Mouse (Mus musculus): ENCODE results near the gene Nup93. TPM values are rescaled to one million over a fixed set of nuclear protein-coding genes. Genes with fewer than 3 reads are reported as not detected.

Gene Nup93
- polyA plus RNA-seq, 1 experiment from 2014 or later: 135 TPM

DNA sequence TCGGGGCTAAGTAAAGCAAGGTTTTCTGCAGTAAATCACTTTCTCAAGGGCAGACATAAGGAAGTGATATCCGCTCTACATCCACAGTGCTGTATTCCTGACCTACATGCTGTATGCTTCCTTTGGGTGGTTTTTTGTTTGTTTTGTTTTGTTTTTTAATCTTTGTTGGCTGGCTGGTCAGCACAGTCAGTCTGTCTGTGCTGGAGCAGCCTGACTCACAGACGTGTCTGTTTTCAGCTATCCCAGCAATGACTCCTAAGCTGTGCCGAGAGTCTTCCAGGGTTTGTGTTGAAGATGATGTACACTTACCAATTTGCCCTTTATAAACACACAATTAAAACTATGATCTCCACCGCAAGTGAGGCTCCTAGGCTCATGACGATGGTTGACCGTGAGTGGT is 56.7 kb downstream of the Nup93 start:
- Histone ChIP-seq H3K27me3 (ENCODE audit: control insufficient read depth, insufficient read depth, low read length) (no peaks in the 10 kb centered on the region), H3K36me3 (ENCODE audit: control insufficient read depth, insufficient read depth, low read length) (no peaks in the 10 kb centered on the region), H3K4me2 (ENCODE audit: low read depth, low read length, severe bottlenecking) (no peak overlapping the region), H3K27ac (ENCODE audit: low read depth, low read length) (no peak overlapping the region), H3K9me3 (ENCODE audit: control insufficient read depth, low read length) (no peaks in the 10 kb centered on the region), H3K9ac (ENCODE audit: low read length) (no peak overlapping the region), H3K4me1 (replicated peaks; ENCODE audit: control insufficient read depth, insufficient read depth, low read length) (0 out of 2 replicates have a peak, but pooled peaks cover 4% of the 10 kb centered on the region), H3K4me3 (ENCODE audit: low read depth, low read length) (no peak overlapping the region)
- WGBS: 90% methylated on average over 7 of the region's 7 CpGs
- ATAC-seq (replicated peaks; ENCODE audit: low FRiP score) (no peak), DNase-seq (ENCODE audit: low spot score) (no peak)

DNA sequence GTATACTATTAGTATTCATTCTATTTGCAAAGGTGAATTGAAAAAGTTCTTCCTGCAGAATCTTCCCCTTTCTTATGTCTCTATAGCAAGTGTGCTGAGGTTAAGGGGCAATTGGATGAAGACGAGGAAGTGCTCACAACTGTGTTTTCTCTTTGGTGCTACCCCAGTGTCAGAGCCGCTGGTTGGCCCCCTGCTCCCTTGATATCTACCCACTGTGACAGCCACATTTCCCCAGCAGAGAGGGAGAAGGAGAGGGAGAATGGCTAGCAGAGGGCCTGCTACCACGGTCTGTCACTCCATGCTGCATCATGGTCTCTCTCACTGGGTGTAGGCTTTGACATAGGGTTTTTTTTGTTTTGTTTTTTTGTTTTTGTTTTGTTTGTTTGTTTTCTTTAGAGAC is 58.2 kb downstream of the Nup93 start:
- WGBS: 69% methylated on average over 3 of the region's 3 CpGs
- H3K9ac ChIP-seq (ENCODE audit: low read length): no peak overlapping the region
- ATAC-seq (replicated peaks; ENCODE audit: low FRiP score) (no peak), DNase-seq (ENCODE audit: low spot score) (no peak)
- no peak overlapping the region for H3K27ac ChIP-seq (ENCODE audit: low read depth, low read length)
- H3K4me2 ChIP-seq (ENCODE audit: low read depth, low read length, severe bottlenecking): no peak overlapping the region
- H3K4me1 ChIP-seq (replicated peaks; ENCODE audit: control insufficient read depth, insufficient read depth, low read length): 0 out of 2 replicates have a peak, but pooled peaks cover 4% of the 10 kb centered on the region
- no peak overlapping the region for H3K4me3 ChIP-seq (ENCODE audit: low read depth, low read length)
- H3K9me3 ChIP-seq (ENCODE audit: control insufficient read depth, low read length): no peaks in the 10 kb centered on the region
- H3K27me3 ChIP-seq (ENCODE audit: control insufficient read depth, insufficient read depth, low read length): no peaks in the 10 kb centered on the region
- no peaks in the 10 kb centered on the region for H3K36me3 ChIP-seq (ENCODE audit: control insufficient read depth, insufficient read depth, low read length)

DNA sequence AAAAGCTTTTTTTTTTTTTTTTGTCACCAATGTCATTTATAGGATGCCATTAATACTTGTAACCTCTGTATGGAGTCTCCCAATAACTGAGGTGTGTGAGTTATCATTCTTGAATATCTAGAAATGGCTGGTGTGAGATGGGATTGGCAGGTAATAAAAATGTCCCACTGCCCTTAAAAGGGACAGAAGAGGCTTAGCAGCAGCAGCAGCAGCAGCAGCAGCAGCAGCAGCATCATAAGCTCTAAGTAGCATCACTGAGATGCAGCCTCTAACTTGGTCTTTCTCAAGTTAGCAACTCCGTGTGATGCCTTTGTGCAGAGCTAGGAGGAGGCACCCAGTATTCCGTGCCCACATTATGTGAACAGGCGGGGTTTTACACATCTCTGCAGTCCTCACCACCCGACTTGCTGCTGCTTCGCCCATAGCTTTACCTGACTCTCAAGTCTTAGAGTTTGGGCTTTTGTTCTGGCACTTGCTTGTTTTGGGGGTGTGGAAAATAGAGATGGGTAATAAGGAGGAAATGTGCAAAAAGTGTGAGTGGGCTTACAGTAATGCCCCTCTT is 59.0 kb downstream of the Nup93 start:
- no peaks in the 10 kb centered on the region for H3K36me3 ChIP-seq (ENCODE audit: control insufficient read depth, insufficient read depth, low read length)
- H3K27me3 ChIP-seq (ENCODE audit: control insufficient read depth, insufficient read depth, low read length): no peaks in the 10 kb centered on the region
- 79% methylated on average over 5 of the region's 5 CpGs for WGBS
- no peak for DNase-seq (ENCODE audit: low spot score)
- no peak overlapping the region for H3K4me3 ChIP-seq (ENCODE audit: low read depth, low read length)
- ATAC-seq (replicated peaks; ENCODE audit: low FRiP score): no peak
- no peak overlapping the region for H3K9ac ChIP-seq (ENCODE audit: low read length)
- no peaks in the 10 kb centered on the region for H3K9me3 ChIP-seq (ENCODE audit: control insufficient read depth, low read length)
- H3K27ac ChIP-seq (ENCODE audit: low read depth, low read length): no peak overlapping the region
- 0 out of 2 replicates have a peak, but pooled peaks cover 4% of the 10 kb centered on the region for H3K4me1 ChIP-seq (replicated peaks; ENCODE audit: control insufficient read depth, insufficient read depth, low read length)
- H3K4me2 ChIP-seq (ENCODE audit: low read depth, low read length, severe bottlenecking): no peak overlapping the region

DNA sequence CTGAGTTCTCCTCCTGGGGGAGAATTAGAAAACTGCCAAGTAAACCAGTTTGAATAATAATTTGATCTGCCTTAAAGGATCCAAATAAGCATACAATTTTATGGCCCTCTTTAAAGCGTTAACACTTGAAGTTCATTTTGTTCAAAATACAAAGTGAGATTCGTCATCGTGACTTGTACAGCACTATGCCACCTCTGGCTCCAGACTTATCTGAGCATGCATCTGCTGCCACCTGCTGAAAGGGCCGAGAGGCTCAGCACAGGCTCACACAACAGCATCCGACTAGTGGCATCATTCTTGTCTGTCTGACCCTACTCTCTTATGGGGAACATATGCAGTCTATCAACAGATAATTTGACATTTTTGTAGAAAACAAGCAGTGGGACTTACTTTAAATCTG is 59.7 kb downstream of the Nup93 start:
- H3K27ac ChIP-seq (ENCODE audit: low read depth, low read length): no peak overlapping the region
- 0 out of 2 replicates have a peak, but pooled peaks cover 4% of the 10 kb centered on the region for H3K4me1 ChIP-seq (replicated peaks; ENCODE audit: control insufficient read depth, insufficient read depth, low read length)
- no peaks in the 10 kb centered on the region for H3K27me3 ChIP-seq (ENCODE audit: control insufficient read depth, insufficient read depth, low read length)
- no peak overlapping the region for H3K4me2 ChIP-seq (ENCODE audit: low read depth, low read length, severe bottlenecking)
- DNase-seq (ENCODE audit: low spot score): no peak
- no peaks in the 10 kb centered on the region for H3K36me3 ChIP-seq (ENCODE audit: control insufficient read depth, insufficient read depth, low read length)
- H3K9ac ChIP-seq (ENCODE audit: low read length): no peak overlapping the region
- H3K9me3 ChIP-seq (ENCODE audit: control insufficient read depth, low read length): no peaks in the 10 kb centered on the region
- 83% methylated on average over 5 of the region's 5 CpGs for WGBS
- ATAC-seq (replicated peaks; ENCODE audit: low FRiP score): no peak
- no peak overlapping the region for H3K4me3 ChIP-seq (ENCODE audit: low read depth, low read length)

DNA sequence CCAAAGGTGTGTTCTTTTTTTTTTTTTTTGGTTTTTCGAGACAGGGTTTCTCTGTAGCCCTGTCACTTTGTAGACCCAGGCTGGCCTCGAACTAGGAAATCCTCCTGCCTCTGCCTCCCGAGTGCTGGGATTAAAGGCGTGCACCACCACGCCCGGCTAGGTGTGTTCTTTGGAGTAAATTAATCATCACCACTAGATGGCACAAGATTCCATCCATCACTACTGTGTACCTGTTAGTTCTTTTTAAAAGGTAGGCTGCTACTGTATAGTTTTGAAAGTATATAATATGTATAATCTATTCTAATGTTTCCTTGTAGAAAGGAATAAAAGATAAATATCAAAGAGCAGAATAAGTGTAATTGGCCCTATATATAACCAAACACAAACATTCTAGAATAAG is 63.9 kb downstream of the Nup93 start:
- H3K9ac ChIP-seq (ENCODE audit: low read length): no peak overlapping the region
- H3K9me3 ChIP-seq (ENCODE audit: control insufficient read depth, low read length): no peaks in the 10 kb centered on the region
- no peak overlapping the region for H3K4me3 ChIP-seq (ENCODE audit: low read depth, low read length)
- DNase-seq (ENCODE audit: low spot score) (no peak), ATAC-seq (replicated peaks; ENCODE audit: low FRiP score) (no peak)
- H3K36me3 ChIP-seq (ENCODE audit: control insufficient read depth, insufficient read depth, low read length): no peaks in the 10 kb centered on the region
- no peak overlapping the region for H3K27ac ChIP-seq (ENCODE audit: low read depth, low read length)
- no peak overlapping the region for H3K4me2 ChIP-seq (ENCODE audit: low read depth, low read length, severe bottlenecking)
- H3K4me1 ChIP-seq (replicated peaks; ENCODE audit: control insufficient read depth, insufficient read depth, low read length): no peaks in the 10 kb centered on the region
- no peaks in the 10 kb centered on the region for H3K27me3 ChIP-seq (ENCODE audit: control insufficient read depth, insufficient read depth, low read length)
- WGBS: 92% methylated on average over 6 of the region's 6 CpGs

DNA sequence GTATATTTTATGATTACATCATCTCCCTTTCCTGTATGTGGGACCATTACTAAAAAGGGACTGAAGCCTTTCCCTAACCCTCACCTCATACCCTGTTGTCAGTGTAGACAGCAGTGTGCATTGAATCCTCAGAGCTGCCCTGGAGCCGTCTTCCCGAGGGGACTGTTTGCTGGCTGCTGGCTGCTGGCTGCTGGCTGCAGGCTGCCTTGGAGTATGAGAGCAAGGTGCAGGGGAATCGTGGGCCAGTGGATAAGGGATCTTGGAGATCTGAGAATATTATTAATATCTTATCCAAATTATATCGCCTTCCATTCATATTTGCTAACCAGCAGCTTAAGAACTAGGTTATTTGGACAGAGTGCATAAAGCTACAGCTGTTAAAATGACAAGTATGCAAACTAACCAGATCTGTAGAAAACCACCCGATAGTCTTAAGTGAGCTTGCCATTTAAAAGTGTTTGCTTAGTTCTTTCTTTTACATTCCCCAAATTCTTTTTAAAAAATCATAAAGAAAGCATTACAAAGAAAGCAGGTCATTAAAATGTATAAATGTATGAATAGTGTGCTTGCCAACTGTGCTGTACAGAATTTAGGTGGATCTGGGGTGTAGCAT is 65.7 kb downstream of the Nup93 start:
- ATAC-seq (replicated peaks; ENCODE audit: low FRiP score) (no peak), DNase-seq (ENCODE audit: low spot score) (no peak)
- H3K27ac ChIP-seq (ENCODE audit: low read depth, low read length): no peak overlapping the region
- H3K36me3 ChIP-seq (ENCODE audit: control insufficient read depth, insufficient read depth, low read length): no peaks in the 10 kb centered on the region
- WGBS: 84% methylated on average over 5 of the region's 5 CpGs
- H3K9ac ChIP-seq (ENCODE audit: low read length): no peak overlapping the region
- H3K4me1 ChIP-seq (replicated peaks; ENCODE audit: control insufficient read depth, insufficient read depth, low read length): no peaks in the 10 kb centered on the region
- no peaks in the 10 kb centered on the region for H3K9me3 ChIP-seq (ENCODE audit: control insufficient read depth, low read length)
- no peak overlapping the region for H3K4me2 ChIP-seq (ENCODE audit: low read depth, low read length, severe bottlenecking)
- no peak overlapping the region for H3K4me3 ChIP-seq (ENCODE audit: low read depth, low read length)
- H3K27me3 ChIP-seq (ENCODE audit: control insufficient read depth, insufficient read depth, low read length): no peaks in the 10 kb centered on the region

DNA sequence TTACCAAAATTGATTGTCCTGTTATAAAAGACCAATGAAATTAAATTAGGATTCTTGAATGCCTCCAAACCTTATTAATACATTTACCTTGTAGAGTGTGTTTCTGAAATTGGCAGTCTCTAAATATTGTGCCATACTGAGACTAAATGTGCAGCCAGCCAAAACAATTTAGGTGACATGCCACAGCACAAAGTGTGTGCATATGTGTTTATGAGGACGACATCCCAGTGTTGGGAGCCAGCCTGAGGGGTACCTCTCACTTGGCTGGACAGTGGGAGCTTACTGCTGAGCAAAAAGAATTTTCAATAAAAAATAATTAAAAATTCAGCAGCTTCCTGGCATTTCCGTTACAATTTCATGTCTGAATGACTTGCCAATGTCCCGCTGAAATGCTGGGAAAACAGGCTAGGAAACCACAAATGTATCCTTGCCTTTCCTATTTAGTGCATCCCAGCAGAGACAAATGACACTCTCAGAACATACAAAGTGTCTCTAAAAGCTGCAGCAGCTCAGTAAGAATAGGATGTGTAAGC is 68.2 kb downstream of the Nup93 start:
- H3K9me3 ChIP-seq (ENCODE audit: control insufficient read depth, low read length): no peaks in the 10 kb centered on the region
- H3K4me1 ChIP-seq (replicated peaks; ENCODE audit: control insufficient read depth, insufficient read depth, low read length): no peaks in the 10 kb centered on the region
- 90% methylated on average over 3 of the region's 3 CpGs for WGBS
- H3K27ac ChIP-seq (ENCODE audit: low read depth, low read length): no peak overlapping the region
- DNase-seq (ENCODE audit: low spot score): no peak
- H3K27me3 ChIP-seq (ENCODE audit: control insufficient read depth, insufficient read depth, low read length): no peaks in the 10 kb centered on the region
- no peak overlapping the region for H3K9ac ChIP-seq (ENCODE audit: low read length)
- H3K4me2 ChIP-seq (ENCODE audit: low read depth, low read length, severe bottlenecking): no peak overlapping the region
- ATAC-seq (replicated peaks; ENCODE audit: low FRiP score): no peak
- no peaks in the 10 kb centered on the region for H3K36me3 ChIP-seq (ENCODE audit: control insufficient read depth, insufficient read depth, low read length)
- H3K4me3 ChIP-seq (ENCODE audit: low read depth, low read length): no peak overlapping the region

DNA sequence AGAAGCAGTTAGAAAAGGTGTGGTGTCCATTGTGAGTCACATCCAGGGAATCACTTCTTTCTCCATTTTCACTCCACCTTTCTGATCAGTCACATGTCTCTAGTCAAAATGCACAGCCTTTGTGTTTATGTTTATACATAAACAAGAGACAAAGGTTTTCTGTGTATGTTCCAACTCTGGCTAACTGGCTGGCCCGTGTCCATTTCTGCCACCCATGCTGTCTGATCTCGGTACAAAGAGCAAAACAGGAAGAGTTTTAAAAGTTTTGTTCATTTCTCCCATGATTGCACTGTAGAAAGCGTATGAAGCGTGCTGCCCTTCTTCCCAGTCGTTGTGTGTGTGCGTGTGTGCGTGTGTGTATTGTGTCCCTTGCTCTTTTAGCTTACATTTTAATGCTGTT is 69.8 kb downstream of the Nup93 start:
- no peaks in the 10 kb centered on the region for H3K9me3 ChIP-seq (ENCODE audit: control insufficient read depth, low read length)
- no peak overlapping the region for H3K4me3 ChIP-seq (ENCODE audit: low read depth, low read length)
- H3K4me1 ChIP-seq (replicated peaks; ENCODE audit: control insufficient read depth, insufficient read depth, low read length): no peaks in the 10 kb centered on the region
- no peak overlapping the region for H3K9ac ChIP-seq (ENCODE audit: low read length)
- no peak overlapping the region for H3K27ac ChIP-seq (ENCODE audit: low read depth, low read length)
- ATAC-seq (replicated peaks; ENCODE audit: low FRiP score) (no peak), DNase-seq (ENCODE audit: low spot score) (no peak)
- H3K4me2 ChIP-seq (ENCODE audit: low read depth, low read length, severe bottlenecking): no peak overlapping the region
- no peaks in the 10 kb centered on the region for H3K36me3 ChIP-seq (ENCODE audit: control insufficient read depth, insufficient read depth, low read length)
- 87% methylated on average over 7 of the region's 7 CpGs for WGBS
- H3K27me3 ChIP-seq (ENCODE audit: control insufficient read depth, insufficient read depth, low read length): no peaks in the 10 kb centered on the region

DNA sequence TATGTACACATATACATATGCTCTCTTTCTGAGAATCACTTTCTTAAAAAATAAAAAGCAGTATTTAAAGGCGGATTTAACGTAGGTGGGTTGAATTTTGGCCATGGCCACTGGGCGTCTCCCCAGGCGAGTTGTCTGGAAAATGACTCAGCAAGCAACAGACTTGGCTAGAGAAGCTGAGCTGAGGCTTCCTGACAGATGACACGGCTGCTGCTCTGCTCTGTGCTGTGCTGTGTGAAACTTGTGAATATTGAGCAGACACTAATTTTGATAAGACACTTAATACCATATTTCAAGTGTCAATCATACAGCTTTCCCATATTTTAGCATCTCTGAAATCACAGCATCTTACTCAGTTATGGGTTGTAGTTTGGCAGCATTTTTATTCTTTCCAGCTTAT is 76.2 kb downstream of the Nup93 start:
- H3K4me1 ChIP-seq (replicated peaks; ENCODE audit: control insufficient read depth, insufficient read depth, low read length): no peaks in the 10 kb centered on the region
- no peak overlapping the region for H3K9ac ChIP-seq (ENCODE audit: low read length)
- H3K4me3 ChIP-seq (ENCODE audit: low read depth, low read length): no peak overlapping the region
- ATAC-seq (replicated peaks; ENCODE audit: low FRiP score) (no peak), DNase-seq (ENCODE audit: low spot score) (no peak)
- H3K36me3 ChIP-seq (ENCODE audit: control insufficient read depth, insufficient read depth, low read length): no peaks in the 10 kb centered on the region
- H3K4me2 ChIP-seq (ENCODE audit: low read depth, low read length, severe bottlenecking): no peak overlapping the region
- H3K27ac ChIP-seq (ENCODE audit: low read depth, low read length): no peak overlapping the region
- H3K27me3 ChIP-seq (ENCODE audit: control insufficient read depth, insufficient read depth, low read length): no peaks in the 10 kb centered on the region
- WGBS: 94% methylated on average over 5 of the region's 5 CpGs
- H3K9me3 ChIP-seq (ENCODE audit: control insufficient read depth, low read length): no peaks in the 10 kb centered on the region
